Mouse (Mus musculus): ENCODE results near the gene Nfs1. TPM values are rescaled to one million over a fixed set of nuclear protein-coding genes. Genes with fewer than 3 reads are reported as not detected.
A peak's percentile ranks its signal among the peaks of the same experiment; 100 is the strongest.
"Not testable (repeated sequence)": the region's sequence is repeated elsewhere in the genome, so short reads cannot be mapped to it uniquely, and the experiment has no call there.

Gene Nfs1
- total RNA-seq, 2 experiments from 2014 or later = 86.3 to 93.6 TPM

DNA sequence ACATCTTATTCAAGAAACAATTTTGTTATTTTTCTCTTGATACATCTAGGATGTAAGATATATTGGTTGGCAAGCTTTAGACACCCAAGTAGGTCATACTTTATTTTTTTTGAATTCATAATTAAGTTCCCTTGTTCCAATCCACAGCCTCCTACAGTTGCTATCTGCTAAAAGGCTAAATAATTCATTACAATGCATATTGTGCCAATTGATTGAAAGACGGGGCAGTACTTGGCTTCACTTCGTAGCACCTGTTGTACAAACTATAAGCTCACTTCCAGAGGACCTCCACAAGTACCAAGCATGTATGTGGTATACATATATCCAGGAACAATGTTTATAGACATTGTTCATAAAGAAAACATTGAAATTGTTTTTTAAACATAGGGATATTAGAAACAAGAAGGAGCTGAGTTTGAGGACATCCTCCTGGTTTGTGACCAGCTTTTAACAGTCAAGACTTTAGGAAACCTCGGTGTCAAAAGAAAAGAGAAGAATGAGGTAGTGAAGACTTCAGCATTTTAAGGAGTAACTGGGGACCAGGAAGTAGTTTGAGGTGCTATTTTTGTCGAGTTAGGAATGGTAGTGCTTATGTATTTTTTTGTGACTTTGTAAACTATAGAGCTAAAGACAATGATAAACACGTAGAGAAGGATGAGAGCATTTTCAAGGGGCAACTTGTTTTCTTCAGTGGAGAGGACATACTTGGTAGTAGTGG is 2.4 kb upstream of the Nfs1 start:
- intact Hi-C loops (cut with DNase I) = loop anchor here (2.0 kb wide), 1 partner anchor 30 kb away; no protein-coding TSS in a partner anchor
- no peak for DNase-seq

DNA sequence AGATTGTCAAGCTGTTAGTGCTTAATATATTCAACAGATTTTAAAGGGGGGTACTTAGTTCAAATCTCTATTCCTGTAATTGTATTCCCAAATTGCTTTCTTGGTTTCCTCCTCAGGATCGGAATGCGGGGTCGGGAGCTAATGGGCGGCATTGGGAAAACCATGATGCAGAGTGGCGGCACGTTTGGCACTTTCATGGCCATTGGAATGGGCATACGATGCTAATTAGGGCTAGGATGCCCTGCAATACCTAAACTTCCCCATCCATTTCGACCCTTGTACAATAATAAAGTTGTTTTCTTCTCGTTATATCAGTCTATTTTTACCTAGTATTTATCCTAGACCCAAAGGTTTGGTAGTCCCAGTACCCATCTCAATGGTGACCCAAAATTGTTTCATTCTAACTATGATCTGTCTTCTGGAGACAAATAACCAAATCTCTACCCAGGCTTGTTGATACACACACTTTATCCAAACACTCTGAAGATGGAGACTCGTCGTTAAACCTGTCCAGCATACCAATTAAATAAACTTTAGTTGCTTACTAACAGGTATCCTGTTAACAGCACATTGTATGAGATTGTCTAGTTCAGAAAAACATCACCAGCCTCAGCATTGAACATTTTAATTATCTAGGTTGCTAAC is 1.6 kb upstream of the Nfs1 start:
- no peak for DNase-seq
- intact Hi-C loops (cut with DNase I) = loop anchor here (2.0 kb wide), 1 partner anchor 31 kb away; no protein-coding TSS in a partner anchor

DNA sequence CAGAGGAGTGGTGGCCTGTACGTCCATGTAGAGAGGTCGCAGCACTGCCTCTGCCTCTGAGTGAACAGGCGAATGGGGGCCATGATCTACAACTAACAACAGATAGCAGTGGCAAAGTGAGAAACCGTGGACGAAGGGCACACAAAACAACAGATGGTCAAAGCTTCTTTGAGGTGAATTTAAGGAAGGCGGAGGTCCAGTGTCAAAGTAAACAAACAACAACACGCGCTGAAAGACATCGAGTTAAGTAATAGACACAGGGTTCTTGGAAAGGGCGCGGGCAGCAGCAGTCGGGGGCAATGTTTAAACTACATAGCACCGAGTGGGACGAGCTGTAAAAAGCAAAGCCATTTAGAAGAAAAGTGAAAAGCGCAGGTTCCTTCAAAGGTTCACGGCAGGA is 619 bp downstream of the Nfs1 start:
- intact Hi-C loops (cut with DNase I) = loop anchor here (2.0 kb wide), 1 partner anchor 181 kb away; no protein-coding TSS in a partner anchor
- DNase-seq = no peak

DNA sequence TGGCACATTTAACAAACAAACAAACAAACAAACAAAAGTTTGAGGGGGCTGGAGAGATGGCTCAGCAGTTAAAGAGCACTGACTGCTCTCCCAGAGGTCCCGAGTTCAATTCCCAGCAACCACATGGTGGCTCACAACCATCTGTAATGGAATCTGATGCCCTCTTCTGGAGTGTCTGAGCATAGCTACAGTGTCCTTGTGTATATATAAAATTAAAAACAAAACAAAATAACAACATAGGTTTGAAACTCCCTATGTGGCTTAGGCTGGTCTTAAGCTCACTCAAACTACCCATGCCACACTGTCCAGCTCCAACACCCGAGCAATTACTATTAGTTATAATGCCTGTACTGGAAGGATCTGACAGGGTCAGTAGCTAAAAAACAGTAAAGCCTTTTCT is 1.2 kb downstream of the Nfs1 start:
- intact Hi-C loops (cut with DNase I) = loop anchor here (2.0 kb wide), 1 partner anchor 180 kb away; no protein-coding TSS in a partner anchor
- DNase-seq = no peak

DNA sequence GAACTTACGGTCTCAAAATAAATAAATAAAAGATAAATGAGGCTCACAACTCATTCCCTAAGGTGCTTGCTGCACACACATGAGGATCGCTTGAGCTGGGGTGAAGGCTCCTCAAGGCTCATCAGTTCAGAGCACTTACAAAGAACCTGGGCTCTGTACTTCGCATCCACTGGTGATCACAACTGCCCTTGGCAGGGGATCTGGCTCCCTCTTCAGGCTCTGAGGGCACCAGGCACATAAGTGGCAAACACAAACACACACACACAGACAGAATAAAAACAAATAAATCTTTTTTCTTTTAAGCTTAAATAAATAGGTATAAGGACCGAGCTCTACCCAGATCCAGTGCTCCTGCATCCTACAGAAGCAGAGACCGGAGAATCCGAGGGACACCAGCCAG is 8.3 kb downstream of the Nfs1 start:
- intact Hi-C loops (cut with DNase I) = no loop called here
- DNase-seq = no peak

DNA sequence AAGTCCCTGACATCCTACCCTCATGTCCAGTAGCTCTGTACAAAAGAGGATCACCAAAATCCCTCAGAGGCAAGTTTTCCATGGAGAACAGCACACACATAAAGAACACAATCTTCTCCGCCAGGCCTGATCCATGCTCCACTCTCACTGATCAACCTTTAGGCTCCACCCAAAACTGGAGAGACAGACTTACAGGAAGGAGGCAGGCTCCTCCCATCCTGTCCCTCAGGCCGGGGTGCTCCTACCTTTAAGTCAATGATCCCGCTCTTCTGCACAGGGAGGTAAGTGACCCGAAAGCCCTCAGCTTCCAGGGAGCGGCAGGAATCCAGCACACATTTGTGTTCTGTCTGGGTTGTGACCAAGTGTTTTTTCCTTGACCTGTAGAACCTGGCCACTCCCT is 9.8 kb downstream of the Nfs1 start:
- no peak for DNase-seq
- intact Hi-C loops (cut with DNase I) = no loop called here

DNA sequence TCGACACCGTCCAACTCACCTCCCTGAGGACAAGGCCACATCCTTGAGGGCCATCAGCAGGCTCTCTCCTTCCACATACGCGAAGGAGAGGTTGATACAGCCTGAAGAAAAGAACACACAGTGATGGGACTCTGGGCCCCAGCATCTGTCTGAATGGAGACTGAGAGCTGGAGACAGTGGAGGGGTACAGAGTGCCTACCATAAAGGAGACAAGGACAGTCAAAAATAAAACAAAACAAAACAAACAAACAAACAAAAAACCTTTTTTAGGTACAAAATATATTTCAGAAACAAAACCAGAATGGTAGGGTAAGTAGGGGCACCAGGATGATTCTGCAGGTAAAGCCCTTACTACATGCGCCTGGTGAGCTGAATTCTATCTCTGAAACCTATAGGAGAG is 17.0 kb downstream of the Nfs1 start, which contains the start of gene Gm28036:
Gene Gm28036, minus strand, starts transcription at position 101 of the 400 bp plus-strand sequence.
- intact Hi-C loops (cut with DNase I) = no loop called here
- DNase-seq = no peak

DNA sequence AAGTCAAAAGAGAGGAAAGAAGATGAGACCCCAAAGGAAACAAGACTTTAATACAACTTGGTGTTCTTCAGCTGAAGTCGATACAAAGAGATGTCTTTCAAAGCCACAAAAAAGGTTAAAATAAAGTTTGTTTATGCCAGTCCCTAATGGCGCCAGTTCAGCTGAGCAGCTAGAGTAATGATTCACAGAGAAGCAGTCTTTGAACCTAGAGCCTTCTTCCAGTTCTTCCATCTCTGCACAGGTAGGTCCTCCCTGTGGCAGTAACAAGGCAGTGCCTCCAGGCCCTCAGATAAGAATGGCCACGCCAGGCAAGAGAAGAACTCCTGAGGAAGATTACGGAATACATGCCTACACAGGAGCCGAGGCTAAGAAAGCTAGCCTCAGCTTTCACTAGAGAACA is 20.3 kb downstream of the Nfs1 start:
- DNase-seq = no peak
- intact Hi-C loops (cut with DNase I) = no loop called here

DNA sequence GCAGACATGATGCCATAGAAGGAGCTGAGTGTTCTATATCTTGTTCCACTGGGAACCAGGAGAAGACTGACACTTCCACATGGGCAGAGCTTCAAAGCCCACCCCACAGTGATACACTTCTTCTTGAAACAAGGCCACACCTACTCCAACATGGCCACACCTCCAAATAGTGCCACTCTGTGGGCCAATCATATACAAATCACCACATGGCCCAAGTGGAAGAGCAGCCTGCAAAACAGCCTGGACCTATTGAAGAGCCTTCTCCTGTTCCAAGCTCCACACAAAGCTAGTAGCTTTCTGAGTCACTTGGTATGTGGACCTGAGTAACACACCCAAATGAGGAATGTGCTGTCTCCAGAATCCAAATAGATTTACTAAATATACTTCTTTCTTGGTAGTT is 24.4 kb downstream of the Nfs1 start:
- no peak for DNase-seq
- intact Hi-C loops (cut with DNase I) = no loop called here

DNA sequence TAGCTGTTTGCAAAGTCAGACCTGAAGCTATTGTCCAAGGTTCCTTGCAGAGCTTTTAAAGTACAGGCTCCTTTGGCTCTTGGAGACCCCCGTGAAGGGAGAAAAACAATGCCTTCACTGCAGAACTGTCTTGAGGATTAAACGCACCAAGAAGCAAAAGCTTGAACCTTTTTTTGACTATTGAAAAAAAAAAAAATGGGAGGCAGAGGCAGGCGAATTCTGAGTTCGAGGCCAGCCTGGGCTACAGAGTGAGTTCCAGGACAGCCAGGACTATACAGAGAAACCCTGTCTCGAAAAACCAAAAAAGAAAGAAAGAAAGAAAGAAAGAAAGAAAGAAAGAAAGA is 31.9 kb downstream of the Nfs1 start:
- intact Hi-C loops (cut with DNase I); DNase-seq: not testable (repeated sequence)

DNA sequence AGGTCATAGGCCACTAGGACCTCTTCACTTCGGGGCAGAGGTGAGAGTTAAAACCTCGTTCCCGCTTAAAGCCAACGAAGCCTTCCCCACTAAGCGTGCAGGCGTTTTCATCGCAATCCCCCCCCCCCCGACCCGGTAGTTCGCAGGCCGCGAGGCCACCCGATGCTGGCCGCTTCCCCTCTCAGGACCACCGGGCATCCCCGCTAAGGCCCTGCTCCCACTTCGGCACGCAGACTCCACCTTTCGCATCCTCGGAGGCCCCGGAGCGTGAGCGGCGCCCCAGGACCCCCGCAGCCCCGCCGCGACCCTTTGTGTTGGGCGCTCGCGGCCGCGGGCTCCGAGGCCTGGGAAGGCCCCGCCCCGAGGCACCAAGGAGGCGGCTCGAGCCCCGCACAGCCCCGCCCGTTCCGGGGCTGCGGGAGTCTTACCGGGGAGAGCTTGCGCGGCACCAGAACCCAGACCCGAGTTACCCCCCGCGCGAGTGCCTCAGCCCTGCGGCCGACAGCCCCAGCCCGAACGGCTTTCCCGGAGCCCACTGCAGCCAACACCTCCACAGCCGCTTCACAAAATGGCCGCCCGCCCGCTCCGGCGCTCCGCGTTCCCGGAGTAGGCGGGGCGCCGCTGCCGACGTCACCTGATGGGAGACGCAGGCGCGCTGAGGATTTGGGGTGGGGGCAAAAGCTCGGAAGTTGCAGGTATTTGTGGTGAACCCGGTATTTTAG is 32.5 kb downstream of the Nfs1 start, which contains the start of the genes Cpne1 and Rbm12:
Gene Cpne1, minus strand, starts transcription at position 608 of the 722 bp plus-strand sequence.
Gene Rbm12, minus strand, starts transcription at position 621 of the 722 bp plus-strand sequence.
- intact Hi-C loops (cut with DNase I) = loop anchor here (2.0 kb wide), 2 partner anchors 69 to 103 kb away; partner anchors contain the start of genes Ergic3 and Rbm39

DNA sequence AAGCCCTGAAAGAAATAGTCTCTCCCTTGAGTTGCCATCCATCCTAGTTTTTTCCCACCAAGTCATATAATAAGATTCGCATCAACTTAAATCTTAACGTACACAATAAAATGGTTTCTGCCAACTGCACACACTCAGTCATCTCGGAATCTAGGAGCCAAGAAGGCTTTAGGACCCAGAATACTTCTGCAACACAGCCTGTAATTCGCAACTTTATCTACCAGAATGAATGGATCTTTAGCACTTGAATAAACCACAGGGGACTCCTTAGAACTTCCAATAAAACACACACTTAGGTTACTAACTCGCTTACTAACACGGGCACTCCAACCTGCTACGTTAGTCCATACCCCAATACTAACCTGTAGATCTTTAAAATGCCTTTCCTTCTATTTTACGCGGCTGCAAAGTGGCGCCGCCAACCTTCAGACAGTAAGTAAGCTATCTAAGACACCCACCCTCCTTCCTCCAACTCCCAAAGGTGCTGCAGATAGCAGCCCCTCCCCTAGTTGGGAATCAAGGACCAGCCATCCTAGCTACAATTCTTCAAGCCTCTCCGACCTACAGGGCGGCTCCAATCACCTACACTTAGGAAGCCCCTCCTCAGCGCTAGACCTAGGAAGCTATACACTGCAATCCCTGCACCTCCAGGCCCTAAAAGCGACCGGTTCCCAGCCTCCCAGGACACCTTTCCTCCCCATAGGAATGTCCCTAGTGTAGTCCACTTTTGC is 33.2 kb downstream of the Nfs1 start:
- peak in 1 of 2 experiments; percentile 22 for DNase-seq
- intact Hi-C loops (cut with DNase I) = loop anchor here (2.0 kb wide), 2 partner anchors 70 to 102 kb away; partner anchors contain the start of genes Ergic3 and Rbm39

More for the DNA sequence above, 32.5 kb downstream of the Nfs1 start, which contains the start of the genes Cpne1 and Rbm12:
- peak; percentile 93 to 96 for DNase-seq

DNA sequence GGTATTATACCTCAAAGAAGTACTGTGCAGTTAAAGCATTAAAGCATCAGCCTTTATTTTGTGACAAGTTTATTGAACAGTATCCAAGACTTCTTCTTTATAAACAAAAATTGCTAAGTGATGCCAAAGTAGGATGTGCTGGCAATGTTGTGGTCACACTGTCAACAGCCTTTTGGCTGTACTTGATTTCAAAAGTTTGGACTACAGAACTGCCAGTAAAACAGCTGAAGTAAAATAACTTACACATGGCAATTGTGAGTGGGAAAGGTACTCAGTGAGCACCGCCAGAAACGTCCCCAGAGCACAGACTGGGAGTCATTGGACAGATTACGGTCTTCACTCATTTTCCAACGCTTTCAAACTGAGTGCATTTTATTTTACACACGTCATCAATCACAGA is 52.1 kb downstream of the Nfs1 start:
- no peak for DNase-seq
- intact Hi-C loops (cut with DNase I) = no loop called here

DNA sequence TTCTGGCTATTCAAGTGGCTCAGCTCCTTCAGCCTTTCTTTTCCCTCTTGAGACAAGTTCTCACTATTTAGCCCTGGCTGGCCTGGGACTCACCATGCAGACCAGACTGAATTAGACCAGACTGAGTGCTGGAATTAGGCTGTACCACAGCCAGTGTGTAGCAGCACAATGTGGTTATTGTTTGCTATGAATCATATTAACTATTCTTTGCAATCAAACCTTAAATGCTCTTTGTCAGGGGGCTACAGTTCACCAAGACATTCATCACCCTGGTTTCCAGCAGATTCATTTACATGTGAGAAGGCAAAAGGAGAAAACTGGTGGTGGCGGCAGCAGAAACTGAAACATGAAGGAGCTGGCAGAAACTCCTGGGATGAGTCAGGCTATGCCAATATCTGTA is 54.2 kb downstream of the Nfs1 start:
- intact Hi-C loops (cut with DNase I) = no loop called here
- DNase-seq = no peak

DNA sequence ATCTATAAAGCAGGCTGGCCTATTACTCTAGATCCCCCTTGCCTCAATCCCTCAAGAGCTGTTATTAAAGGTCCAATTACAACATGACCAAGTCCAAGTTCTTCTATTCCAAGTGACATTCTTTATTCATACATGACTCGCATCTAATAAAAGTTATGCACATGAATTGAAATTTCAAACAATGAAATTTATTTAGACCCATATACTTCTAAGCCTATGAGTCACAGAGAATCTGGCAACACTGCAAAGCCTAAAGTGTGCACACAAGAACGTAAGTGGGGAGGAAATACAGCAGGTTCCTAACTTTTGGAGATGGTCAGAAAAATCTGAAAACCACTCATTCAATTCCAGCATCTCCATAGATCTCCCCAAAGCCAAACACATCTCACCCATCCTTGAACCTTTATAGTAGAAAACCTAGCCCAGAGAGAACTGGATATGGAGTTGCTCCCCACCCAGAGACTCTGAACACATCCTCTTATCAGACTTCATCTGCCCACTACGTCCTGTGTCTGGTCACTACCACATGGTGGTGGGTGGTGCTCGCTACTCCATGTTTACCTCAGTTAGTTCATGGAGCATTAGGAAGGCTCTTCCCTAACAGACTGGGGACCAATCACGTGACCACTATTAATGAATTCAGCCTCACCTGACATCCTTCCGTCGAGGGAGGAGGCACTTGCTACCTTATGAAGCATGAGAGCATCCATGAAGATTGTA is 56.4 kb downstream of the Nfs1 start:
- intact Hi-C loops (cut with DNase I) = no loop called here
- no peak for DNase-seq

DNA sequence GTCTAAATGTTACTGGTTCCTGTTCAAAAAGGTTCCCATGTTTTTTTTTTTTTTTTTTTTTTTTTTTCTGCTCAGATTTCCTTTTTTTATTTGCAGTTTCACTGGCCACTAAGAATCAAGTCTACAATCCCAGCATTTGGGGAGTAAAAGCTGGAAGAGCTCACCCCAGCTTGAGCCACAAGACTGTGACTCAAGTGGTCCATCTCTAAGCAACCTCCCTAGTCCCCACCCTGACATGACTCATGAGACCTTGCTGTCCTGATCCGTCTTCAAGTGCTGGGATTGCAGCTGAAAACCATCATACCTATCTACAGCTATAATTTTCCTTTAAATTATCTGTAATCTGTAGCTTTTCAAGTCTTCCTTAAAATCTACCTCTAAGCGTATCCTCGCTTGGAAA is 59.4 kb downstream of the Nfs1 start:
- no peak for DNase-seq
- intact Hi-C loops (cut with DNase I) = no loop called here

DNA sequence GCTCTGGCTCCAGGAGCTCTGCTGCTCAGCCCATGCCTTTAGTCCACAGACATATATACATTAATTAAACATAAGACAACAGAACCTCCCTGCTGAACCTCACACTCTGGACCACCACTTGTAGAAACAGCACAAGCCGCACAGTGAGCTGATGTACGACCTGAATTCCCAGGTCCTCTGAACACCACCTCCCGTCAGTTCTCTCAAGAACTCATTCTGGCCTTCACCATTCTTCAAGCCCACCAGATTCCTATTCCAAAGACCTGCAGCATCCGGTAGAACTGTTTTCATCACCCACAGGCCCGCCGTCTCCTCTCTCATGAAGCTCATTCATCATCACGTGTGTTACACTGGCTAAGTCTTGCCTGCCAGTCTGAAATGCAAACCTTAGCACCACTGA is 63.6 kb downstream of the Nfs1 start:
- intact Hi-C loops (cut with DNase I) = no loop called here
- no peak for DNase-seq

DNA sequence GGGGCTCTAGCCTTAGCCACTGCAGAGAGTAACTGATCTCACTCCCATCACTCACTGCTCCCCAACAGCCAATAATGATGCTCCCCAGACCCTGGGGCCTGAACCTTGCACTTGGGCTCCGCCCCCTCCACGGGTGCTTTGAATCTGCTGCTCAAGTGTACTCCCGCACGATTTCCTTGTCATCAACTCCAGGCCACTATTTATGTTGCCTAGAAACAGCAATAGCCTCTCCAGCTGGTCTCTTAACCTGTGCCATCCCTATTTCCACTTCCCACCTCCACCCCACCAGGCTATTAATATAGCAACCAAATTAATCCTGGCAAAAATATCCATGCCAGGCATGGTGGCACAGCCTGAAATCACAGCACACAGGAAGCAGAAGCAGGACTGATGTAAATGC is 64.3 kb downstream of the Nfs1 start:
- DNase-seq = no peak
- intact Hi-C loops (cut with DNase I) = no loop called here

DNA sequence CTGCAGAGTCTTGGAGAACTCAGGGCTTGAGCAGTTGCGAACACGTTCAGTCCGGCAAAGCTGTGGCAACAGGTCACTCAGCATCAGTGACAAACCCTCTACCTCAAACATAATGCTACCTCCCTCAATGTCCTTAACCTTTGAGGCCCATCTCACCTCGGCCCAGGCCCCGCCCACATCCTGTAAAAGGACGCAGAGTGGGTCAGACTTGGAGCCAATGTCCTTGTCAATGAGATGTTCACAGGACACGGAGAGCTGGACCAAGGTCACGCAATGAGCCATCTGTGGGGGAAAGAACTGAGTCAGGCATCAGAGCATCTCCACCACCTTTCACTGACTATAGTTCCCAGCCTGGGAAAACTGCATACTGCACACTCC is 64.8 kb downstream of the Nfs1 start:
- no peak for DNase-seq
- intact Hi-C loops (cut with DNase I) = no loop called here
